Mouse (Mus musculus) frontal cortex, adult (tissue): ENCODE measurements around the gene Dpt.
"Not testable (repeated sequence)": the region's sequence is repeated elsewhere in the genome, so short reads cannot be mapped to it uniquely, and the experiment has no call there.

ENCODE experiments used
- ATAC-seq: cut with Nextera tagmentation; 2 replicates; pipeline ENCODE4 v1.9.2; 2017; ENCODE audit warnings: mild to moderate bottlenecking, moderate library complexity, mixed read lengths; ENCODE audit not compliant: low TSS enrichment

Dpt gene

DNA sequence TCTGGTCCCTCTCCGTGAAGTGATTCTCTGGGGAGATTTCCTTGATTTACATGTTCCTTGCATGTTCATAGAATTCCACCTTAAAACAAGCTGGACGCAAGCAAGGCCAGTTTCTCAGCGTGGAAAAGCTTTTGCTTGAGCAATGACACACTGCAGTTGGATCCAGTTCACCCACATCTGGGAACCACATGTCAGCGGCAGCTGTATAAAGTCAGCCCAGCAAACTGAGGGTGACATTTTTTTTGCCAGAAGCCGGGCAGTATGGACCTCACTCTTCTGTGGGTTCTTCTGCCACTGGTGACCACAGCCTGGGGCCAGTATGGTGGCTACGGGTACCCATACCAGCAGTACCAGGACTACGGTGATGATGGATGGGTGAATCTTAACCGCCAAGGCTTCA lies at the start of gene Dpt:
Gene Dpt, plus strand, starts transcription at position 174 of the 400 bp plus-strand sequence.
- no peak for ATAC-seq

GRCm38 (mm10) chr1:164753736-164754135 lies 42.7 kb upstream of the Dpt start:
- peak; percentile 82 for ATAC-seq

GRCm38 (mm10) chr1:164755671-164756070 lies 40.8 kb upstream of the Dpt start:
- ATAC-seq = peak; percentile 20; the same call in 1 of the 2 replicates

DNA sequence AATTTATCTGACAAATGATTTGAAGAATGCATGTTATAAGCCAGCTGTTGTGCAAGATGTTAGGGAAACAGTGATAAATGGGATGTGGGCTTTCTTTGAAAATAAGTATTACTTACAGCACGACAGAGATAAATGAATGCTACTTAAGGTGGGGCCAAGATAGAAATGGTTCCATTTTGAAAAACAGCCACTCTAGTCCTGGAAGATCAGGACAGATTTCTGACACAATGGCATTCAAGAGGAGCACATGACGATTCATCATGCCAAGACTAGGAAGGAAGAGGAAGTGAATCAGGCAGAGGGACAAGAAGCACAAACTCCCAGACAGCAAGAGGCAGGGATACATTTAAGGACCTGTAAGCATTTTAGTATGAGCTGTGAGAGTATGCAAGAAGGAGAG lies 39.5 kb upstream of the Dpt start:
- ATAC-seq = no peak

- ATAC-seq = peak; percentile 66
Measured at GRCm38 (mm10) chr1:164758401-164758800, 38.0 kb upstream of the Dpt start.

DNA sequence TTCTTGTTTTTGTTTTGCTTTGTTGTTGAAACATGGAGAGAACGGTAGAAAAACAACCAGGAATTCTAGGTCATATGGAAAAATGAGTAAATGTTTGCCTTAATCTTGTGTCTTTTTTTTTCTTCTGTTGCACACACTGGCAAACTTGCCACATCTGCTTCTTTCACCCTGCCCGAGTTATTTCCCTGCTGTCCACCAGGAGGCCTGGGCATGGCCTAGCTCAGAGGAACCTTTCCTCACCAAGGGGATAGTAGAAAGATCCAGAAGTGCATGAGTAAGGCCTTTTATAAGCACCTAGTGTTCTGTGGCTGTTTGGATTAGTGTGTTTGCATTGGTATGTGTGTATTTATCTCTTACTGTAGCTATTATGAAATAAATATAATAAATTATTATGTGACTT lies 34.2 kb upstream of the Dpt start:
- ATAC-seq = no peak

- no peak for ATAC-seq
Measured at GRCm38 (mm10) chr1:164766646-164767045, 29.8 kb upstream of the Dpt start.

- peak; percentile 89 for ATAC-seq
Measured at GRCm38 (mm10) chr1:164770611-164771010, 25.8 kb upstream of the Dpt start.

DNA sequence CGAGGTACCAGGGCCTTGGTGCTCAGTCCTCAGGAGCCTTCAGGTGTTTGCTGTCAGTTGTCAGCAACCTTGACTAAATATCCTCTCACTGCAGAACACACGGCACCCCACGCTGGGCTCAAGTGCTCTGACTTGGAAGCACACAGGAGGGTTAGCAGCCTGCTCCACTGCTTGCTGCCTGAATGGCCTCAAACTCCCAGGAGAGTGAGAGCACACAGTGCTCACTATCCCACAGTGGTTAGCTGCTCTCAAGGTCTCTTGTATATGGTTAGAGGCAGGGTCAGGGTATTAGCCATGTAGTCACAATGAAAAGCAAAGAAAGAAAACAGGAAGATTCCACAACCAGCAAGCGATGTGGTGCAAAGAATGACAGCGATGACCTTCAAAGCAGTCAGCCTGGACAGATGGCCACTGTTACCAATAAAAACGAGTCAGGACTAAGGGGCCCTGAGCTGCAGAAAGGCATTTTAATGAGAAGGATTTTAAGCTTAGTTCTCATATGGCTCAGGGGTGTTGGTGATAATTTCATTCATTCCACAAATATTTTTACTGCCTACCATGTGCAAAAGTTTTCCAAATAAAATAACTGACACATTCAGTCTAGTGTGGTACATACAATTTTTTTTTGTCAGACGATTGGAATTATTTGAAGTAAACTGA lies 15.5 kb upstream of the Dpt start:
- peak; percentile 53 for ATAC-seq

DNA sequence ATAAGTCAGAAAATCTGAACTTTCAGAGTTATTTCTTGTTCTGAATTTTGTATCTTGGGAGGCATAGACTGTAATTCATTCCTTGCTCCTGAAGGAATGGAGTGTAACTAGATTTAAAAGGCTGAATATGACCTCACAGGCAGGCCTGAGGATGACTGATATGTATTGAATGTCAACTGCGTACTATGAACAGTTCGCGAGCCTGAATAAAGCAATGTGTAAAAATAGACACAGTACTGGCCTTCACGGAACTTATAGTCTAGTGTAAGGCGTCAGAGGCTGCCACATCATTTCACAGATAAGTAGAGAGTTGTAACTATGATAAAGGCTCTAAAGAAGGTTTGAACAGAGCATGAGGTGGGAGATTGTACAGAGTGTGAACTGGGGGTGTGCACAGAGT lies 10.3 kb upstream of the Dpt start:
- ATAC-seq = peak; percentile 34; the same call in 1 of the 2 replicates

GRCm38 (mm10) chr1:164787771-164788170 lies 8.7 kb upstream of the Dpt start:
- peak; percentile 93 for ATAC-seq

GRCm38 (mm10) chr1:164788292-164788691 lies 8.2 kb upstream of the Dpt start:
- ATAC-seq = no peak

DNA sequence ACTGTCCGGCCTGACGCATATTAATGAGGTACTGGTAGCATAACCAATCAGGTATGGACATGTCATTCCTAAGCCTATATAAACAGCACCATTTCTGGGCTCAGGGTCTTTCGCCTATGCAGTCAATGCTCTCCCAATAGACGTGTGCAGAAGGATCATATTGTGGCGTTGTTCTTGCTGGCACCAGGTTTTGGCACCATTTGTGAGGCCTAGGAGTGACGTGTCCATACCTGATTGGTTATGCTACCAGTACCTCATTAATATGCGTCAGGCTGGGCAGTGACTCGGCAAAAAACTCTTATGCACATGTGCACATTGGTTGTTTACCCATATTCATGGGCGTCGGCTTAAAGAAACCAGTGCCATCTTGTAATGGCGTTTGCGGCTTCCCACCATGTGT lies 6.1 kb upstream of the Dpt start:
- not testable (repeated sequence) for ATAC-seq

DNA sequence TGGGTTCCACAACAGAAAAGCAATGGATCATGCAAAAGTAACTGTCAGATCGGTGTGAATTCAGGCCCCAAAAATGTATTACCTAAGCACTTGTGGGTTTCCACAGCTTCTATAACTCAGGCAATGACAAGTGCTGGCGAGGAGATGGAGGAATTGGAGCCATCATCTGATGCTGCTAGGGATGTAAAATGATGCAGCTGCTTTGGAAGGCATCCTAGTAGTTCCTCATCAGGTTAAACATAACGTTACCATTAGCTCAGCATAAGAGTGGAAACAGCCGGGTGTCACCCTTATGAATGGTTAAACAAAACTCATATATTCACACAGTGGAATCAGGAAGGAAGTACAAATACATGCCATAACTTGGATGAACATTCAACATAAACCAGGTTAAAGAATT lies 3.4 kb upstream of the Dpt start:
- ATAC-seq = no peak

GRCm38 (mm10) chr1:164797746-164798285 lies 1.4 kb downstream of the Dpt start:
- ATAC-seq = no peak

DNA sequence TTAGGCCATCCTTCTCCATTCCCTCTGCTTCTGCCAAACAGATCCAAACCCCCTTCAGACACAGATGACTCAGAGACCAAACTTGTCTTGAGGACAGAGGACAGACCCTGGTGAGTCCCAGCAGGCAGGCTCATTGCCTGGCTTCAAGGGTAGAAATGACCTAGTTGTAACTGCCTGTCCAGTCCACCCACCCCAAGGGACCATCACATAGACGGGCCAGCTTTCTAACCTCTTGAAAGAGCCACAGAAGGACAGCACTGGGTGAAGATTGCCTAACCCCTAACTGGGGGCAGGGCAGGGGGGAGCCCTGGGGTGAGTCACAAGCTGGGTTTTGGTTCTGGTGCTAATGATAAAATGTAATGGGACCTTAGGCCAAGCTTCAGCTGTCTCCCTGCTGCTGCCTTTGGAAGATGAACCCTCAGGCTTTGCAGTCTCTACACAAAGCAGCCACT lies 2.1 kb downstream of the Dpt start:
- ATAC-seq = no peak

DNA sequence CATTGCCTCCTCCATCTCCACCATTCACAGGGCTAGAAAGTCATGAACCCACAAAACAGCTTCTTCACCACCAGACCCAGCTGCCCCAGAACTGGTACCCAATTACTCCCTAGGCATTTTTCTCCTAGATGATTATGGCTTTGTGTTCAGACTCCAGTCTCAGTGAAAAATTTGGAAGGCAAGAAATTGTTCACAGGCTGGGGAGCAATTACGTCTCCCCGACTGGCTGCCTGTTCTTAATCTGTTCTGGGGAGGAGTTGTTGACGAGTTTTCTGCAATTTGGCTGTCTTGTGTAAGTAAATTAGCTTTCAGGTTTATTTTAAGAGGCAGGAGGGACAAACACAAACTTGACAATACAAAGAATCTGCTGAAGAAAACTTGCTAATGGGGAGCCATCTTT lies 2.7 kb downstream of the Dpt start:
- peak; percentile 55; the same call in 1 of the 2 replicates for ATAC-seq

- no peak for ATAC-seq
Measured at GRCm38 (mm10) chr1:164804277-164804676, 7.8 kb downstream of the Dpt start.

- no peak; the same call in 1 of the 2 replicates for ATAC-seq
Measured at GRCm38 (mm10) chr1:164804751-164805435, 8.4 kb downstream of the Dpt start.

DNA sequence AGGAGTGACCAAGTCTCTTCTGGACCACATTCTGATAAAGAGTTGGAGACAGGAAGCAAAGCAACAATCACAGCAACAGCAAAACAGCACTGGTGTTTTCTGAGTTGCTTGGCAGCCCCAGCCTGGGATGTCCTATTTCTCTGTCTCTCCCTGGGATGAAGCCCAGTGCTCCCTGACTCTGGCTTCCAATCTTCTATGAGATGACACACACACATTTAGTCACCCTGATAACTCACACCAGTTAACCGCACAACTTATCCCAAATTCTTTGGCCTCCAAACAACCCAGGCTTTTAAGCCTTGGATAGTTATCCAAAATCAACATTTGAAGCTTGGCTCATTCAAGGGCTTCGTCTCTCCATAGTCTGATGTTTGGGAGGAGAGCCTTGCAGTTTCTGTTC lies 12.9 kb downstream of the Dpt start:
- no peak for ATAC-seq

DNA sequence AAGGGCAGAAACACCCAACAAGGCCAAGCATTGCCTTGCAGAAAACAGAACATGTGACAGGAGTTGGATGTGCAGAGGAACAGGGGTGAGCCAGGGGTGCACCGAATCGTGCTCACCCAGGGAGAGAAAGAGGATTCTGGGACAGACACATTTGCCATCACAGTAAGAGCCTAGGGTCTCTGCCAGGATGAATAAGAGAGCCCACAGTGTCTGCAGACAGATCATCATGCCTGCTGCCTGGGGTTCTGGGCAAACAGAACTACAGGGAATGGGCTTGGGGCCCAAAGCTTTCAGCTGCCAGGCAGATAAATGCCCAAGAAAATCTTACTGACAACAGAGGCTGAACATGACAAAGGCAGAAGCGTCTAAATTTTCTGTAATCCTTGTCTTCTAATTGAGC lies 14.9 kb downstream of the Dpt start:
- no peak for ATAC-seq

GRCm38 (mm10) chr1:164814243-164814642 lies 17.8 kb downstream of the Dpt start:
- peak; percentile 38; the same call in 1 of the 2 replicates for ATAC-seq

DNA sequence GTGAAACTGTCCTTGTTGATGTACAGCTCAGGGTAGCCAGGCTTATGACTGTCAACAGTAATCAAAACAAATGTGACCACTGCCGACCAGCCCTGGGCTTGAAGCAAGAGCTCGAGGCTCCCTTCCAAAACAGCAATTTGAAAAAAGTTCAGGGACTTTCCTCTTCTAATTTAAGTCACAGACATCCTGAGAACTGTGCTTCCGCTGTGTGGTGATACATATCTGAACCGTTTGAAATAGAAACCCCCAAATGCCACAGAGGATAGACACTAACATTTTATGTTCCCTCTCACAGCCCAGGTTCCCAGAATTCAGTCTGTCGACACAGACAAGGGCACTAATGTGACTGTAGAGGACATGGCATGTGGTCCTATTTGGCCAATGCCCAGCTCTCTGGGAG lies 18.9 kb downstream of the Dpt start:
- no peak for ATAC-seq
